Mouse (Mus musculus): ENCODE measurements around the gene Cntrl. TPM values are rescaled to one million over a fixed set of nuclear protein-coding genes. Genes with fewer than 3 reads are reported as not detected.
A peak's percentile ranks its signal among the peaks of the same experiment; 100 is the strongest.

The Cntrl gene
- 15.7 and 17.3 TPM in 2 replicates for polyA plus RNA-seq (2015; fragmentation: Nextera tagmentation; extraction: Ambion mirVana)

GRCm38 (mm10) chr2:35109141-35109923 lies at the start of gene Cntrl:
Gene Cntrl, plus strand, starts transcription at chr2:35109492.
- H3K27me3 ChIP-seq (replicated peaks; ENCODE audit: control insufficient read depth, insufficient read depth, low read length), result no peaks in the 10 kb centered on the region
- no peaks in the 10 kb centered on the region for H3K9me3 ChIP-seq (ENCODE audit: control insufficient read depth, low read length)
- no peaks in the 10 kb centered on the region for H3K36me3 ChIP-seq (ENCODE audit: control insufficient read depth, insufficient read depth, low read length)
- H3K4me1 ChIP-seq (ENCODE audit: control insufficient read depth, insufficient read depth, low read length), result no peaks in the 10 kb centered on the region
- H3K27ac ChIP-seq (ENCODE audit: low read length), result peak within 1 kb of the TSS; percentile 84
- WGBS, result under 1% methylated on average over 61 of the region's 62 CpGs
- ATAC-seq, result peak; percentile 98
- peak within 1 kb of the TSS; percentile 93 for H3K4me3 ChIP-seq (ENCODE audit: low read length)
- H3K4me2 ChIP-seq (ENCODE audit: low read depth, low read length), result peak within 1 kb of the TSS; percentile 89
- peak within 1 kb of the TSS; percentile 86 for H3K9ac ChIP-seq (ENCODE audit: low read depth, low read length)

- Histone ChIP-seq H3K27ac (ENCODE audit: low read length) (no peak overlapping the region), H3K9me3 (ENCODE audit: control insufficient read depth, low read length) (no peaks in the 10 kb centered on the region), H3K27me3 (replicated peaks; ENCODE audit: control insufficient read depth, insufficient read depth, low read length) (no peaks in the 10 kb centered on the region), H3K4me2 (ENCODE audit: low read depth, low read length) (no peak overlapping the region), H3K4me3 (ENCODE audit: low read length) (no peak overlapping the region), H3K4me1 (ENCODE audit: control insufficient read depth, insufficient read depth, low read length) (no peaks in the 10 kb centered on the region), H3K9ac (ENCODE audit: low read depth, low read length) (no peak overlapping the region), H3K36me3 (ENCODE audit: control insufficient read depth, insufficient read depth, low read length) (no peaks in the 10 kb centered on the region)
- WGBS, result 70% methylated on average over 5 of the region's 5 CpGs
- ATAC-seq, result no peak
Observed at GRCm38 (mm10) chr2:35060256-35060655, 49.0 kb upstream of the Cntrl start.

GRCm38 (mm10) chr2:35060897-35061296 lies 48.4 kb upstream of the Cntrl start:
- Histone ChIP-seq H3K9me3 (ENCODE audit: control insufficient read depth, low read length) (no peaks in the 10 kb centered on the region), H3K4me2 (ENCODE audit: low read depth, low read length) (no peak overlapping the region), H3K27ac (ENCODE audit: low read length) (no peak overlapping the region), H3K9ac (ENCODE audit: low read depth, low read length) (no peak overlapping the region), H3K4me1 (ENCODE audit: control insufficient read depth, insufficient read depth, low read length) (no peaks in the 10 kb centered on the region), H3K4me3 (ENCODE audit: low read length) (no peak overlapping the region), H3K27me3 (replicated peaks; ENCODE audit: control insufficient read depth, insufficient read depth, low read length) (no peaks in the 10 kb centered on the region), H3K36me3 (ENCODE audit: control insufficient read depth, insufficient read depth, low read length) (no peaks in the 10 kb centered on the region)
- WGBS, result 64% methylated on average over 6 of the region's 6 CpGs
- no peak for ATAC-seq

GRCm38 (mm10) chr2:35061338-35061737 lies 48.0 kb upstream of the Cntrl start, which contains the start of gene Hc:
Gene Hc, minus strand, starts transcription at chr2:35061438.
- Histone ChIP-seq H3K9me3 (ENCODE audit: control insufficient read depth, low read length) (no peaks in the 10 kb centered on the region), H3K36me3 (ENCODE audit: control insufficient read depth, insufficient read depth, low read length) (no peaks in the 10 kb centered on the region), H3K27ac (ENCODE audit: low read length) (no peak within 1 kb of the TSS), H3K4me3 (ENCODE audit: low read length) (no peak within 1 kb of the TSS), H3K27me3 (replicated peaks; ENCODE audit: control insufficient read depth, insufficient read depth, low read length) (no peaks in the 10 kb centered on the region), H3K4me1 (ENCODE audit: control insufficient read depth, insufficient read depth, low read length) (no peaks in the 10 kb centered on the region), H3K4me2 (ENCODE audit: low read depth, low read length) (no peak within 1 kb of the TSS), H3K9ac (ENCODE audit: low read depth, low read length) (no peak within 1 kb of the TSS)
- no peak for ATAC-seq
- WGBS, result 71% methylated on average over 5 of the region's 5 CpGs

GRCm38 (mm10) chr2:35063333-35064030 lies 45.8 kb upstream of the Cntrl start:
- Histone ChIP-seq H3K4me2 (ENCODE audit: low read depth, low read length) (no peak overlapping the region), H3K9me3 (ENCODE audit: control insufficient read depth, low read length) (no peaks in the 10 kb centered on the region), H3K36me3 (ENCODE audit: control insufficient read depth, insufficient read depth, low read length) (no peaks in the 10 kb centered on the region), H3K4me3 (ENCODE audit: low read length) (no peak overlapping the region), H3K9ac (ENCODE audit: low read depth, low read length) (no peak overlapping the region), H3K27me3 (replicated peaks; ENCODE audit: control insufficient read depth, insufficient read depth, low read length) (no peaks in the 10 kb centered on the region), H3K4me1 (ENCODE audit: control insufficient read depth, insufficient read depth, low read length) (no peaks in the 10 kb centered on the region), H3K27ac (ENCODE audit: low read length) (no peak overlapping the region)
- no peak for ATAC-seq
- WGBS, result 88% methylated on average over 6 of the region's 6 CpGs

- H3K36me3 ChIP-seq (ENCODE audit: control insufficient read depth, insufficient read depth, low read length), result no peaks in the 10 kb centered on the region
- no peak overlapping the region for H3K4me2 ChIP-seq (ENCODE audit: low read depth, low read length)
- WGBS, result 90% methylated on average over 13 of the region's 13 CpGs
- no peaks in the 10 kb centered on the region for H3K4me1 ChIP-seq (ENCODE audit: control insufficient read depth, insufficient read depth, low read length)
- no peak overlapping the region for H3K27ac ChIP-seq (ENCODE audit: low read length)
- no peaks in the 10 kb centered on the region for H3K27me3 ChIP-seq (replicated peaks; ENCODE audit: control insufficient read depth, insufficient read depth, low read length)
- H3K9me3 ChIP-seq (ENCODE audit: control insufficient read depth, low read length), result no peaks in the 10 kb centered on the region
- no peak for ATAC-seq
- no peak overlapping the region for H3K9ac ChIP-seq (ENCODE audit: low read depth, low read length)
- H3K4me3 ChIP-seq (ENCODE audit: low read length), result no peak overlapping the region
Observed at GRCm38 (mm10) chr2:35066525-35067082, 42.7 kb upstream of the Cntrl start.

GRCm38 (mm10) chr2:35067117-35067516 lies 42.2 kb upstream of the Cntrl start:
- Histone ChIP-seq H3K4me3 (ENCODE audit: low read length) (no peak overlapping the region), H3K9ac (ENCODE audit: low read depth, low read length) (no peak overlapping the region), H3K36me3 (ENCODE audit: control insufficient read depth, insufficient read depth, low read length) (no peaks in the 10 kb centered on the region), H3K9me3 (ENCODE audit: control insufficient read depth, low read length) (no peaks in the 10 kb centered on the region), H3K27me3 (replicated peaks; ENCODE audit: control insufficient read depth, insufficient read depth, low read length) (no peaks in the 10 kb centered on the region), H3K4me1 (ENCODE audit: control insufficient read depth, insufficient read depth, low read length) (no peaks in the 10 kb centered on the region), H3K4me2 (ENCODE audit: low read depth, low read length) (no peak overlapping the region), H3K27ac (ENCODE audit: low read length) (no peak overlapping the region)
- 90% methylated on average over 11 of the region's 11 CpGs for WGBS
- no peak for ATAC-seq

GRCm38 (mm10) chr2:35069124-35069523 lies 40.2 kb upstream of the Cntrl start:
- Histone ChIP-seq H3K4me2 (ENCODE audit: low read depth, low read length) (no peak overlapping the region), H3K9ac (ENCODE audit: low read depth, low read length) (no peak overlapping the region), H3K9me3 (ENCODE audit: control insufficient read depth, low read length) (peaks cover 5% of the 10 kb centered on the region), H3K27me3 (replicated peaks; ENCODE audit: control insufficient read depth, insufficient read depth, low read length) (no peaks in the 10 kb centered on the region), H3K4me1 (ENCODE audit: control insufficient read depth, insufficient read depth, low read length) (no peaks in the 10 kb centered on the region), H3K4me3 (ENCODE audit: low read length) (no peak overlapping the region), H3K27ac (ENCODE audit: low read length) (no peak overlapping the region), H3K36me3 (ENCODE audit: control insufficient read depth, insufficient read depth, low read length) (no peaks in the 10 kb centered on the region)
- 91% methylated on average over 1 of the region's 1 CpGs for WGBS
- ATAC-seq, result no peak

- H3K4me3 ChIP-seq (ENCODE audit: low read length), result no peak overlapping the region
- ATAC-seq, result no peak
- H3K27ac ChIP-seq (ENCODE audit: low read length), result no peak overlapping the region
- no peak overlapping the region for H3K9ac ChIP-seq (ENCODE audit: low read depth, low read length)
- H3K36me3 ChIP-seq (ENCODE audit: control insufficient read depth, insufficient read depth, low read length), result no peaks in the 10 kb centered on the region
- no peak overlapping the region for H3K4me2 ChIP-seq (ENCODE audit: low read depth, low read length)
- WGBS, result 78% methylated on average over 4 of the region's 4 CpGs
- H3K27me3 ChIP-seq (replicated peaks; ENCODE audit: control insufficient read depth, insufficient read depth, low read length), result no peaks in the 10 kb centered on the region
- H3K9me3 ChIP-seq (ENCODE audit: control insufficient read depth, low read length), result peaks cover 5% of the 10 kb centered on the region
- H3K4me1 ChIP-seq (ENCODE audit: control insufficient read depth, insufficient read depth, low read length), result no peaks in the 10 kb centered on the region
Observed at GRCm38 (mm10) chr2:35070275-35070674, 39.0 kb upstream of the Cntrl start.

All from intestine, embryonic 16.5 days (tissue).